Mouse (Mus musculus): ENCODE measurements around the gene Mmrn2. TPM values are rescaled to one million over a fixed set of nuclear protein-coding genes. Genes with fewer than 3 reads are reported as not detected.
"Not testable (repeated sequence)": the region's sequence is repeated elsewhere in the genome, so short reads cannot be mapped to it uniquely, and the experiment has no call there.

Gene Mmrn2
- total RNA-seq, 2 experiments from 2014 or later: 3.1 to 3.3 TPM

DNA sequence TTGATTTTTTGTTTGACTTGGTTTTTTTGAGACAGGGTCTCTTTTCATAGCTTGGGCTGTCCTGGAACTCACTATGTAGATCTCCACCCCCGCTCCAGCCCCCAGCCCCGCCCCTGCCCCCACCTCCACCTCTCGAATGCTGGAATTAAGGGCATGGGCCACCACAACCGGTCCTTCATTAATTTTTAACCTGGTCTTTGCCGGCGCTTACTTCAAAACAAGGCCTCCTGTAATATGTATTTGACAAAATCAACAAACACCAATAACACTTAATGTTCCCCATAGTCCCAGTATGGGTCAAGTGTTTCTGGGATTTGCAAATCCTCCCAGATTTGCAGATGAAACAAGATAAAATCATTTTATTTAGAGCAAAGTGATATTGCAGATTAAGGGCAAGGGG is 15.0 kb upstream of the Mmrn2 start:
- no peak for DNase-seq (ENCODE audit: low spot score in 2 of 2)

DNA sequence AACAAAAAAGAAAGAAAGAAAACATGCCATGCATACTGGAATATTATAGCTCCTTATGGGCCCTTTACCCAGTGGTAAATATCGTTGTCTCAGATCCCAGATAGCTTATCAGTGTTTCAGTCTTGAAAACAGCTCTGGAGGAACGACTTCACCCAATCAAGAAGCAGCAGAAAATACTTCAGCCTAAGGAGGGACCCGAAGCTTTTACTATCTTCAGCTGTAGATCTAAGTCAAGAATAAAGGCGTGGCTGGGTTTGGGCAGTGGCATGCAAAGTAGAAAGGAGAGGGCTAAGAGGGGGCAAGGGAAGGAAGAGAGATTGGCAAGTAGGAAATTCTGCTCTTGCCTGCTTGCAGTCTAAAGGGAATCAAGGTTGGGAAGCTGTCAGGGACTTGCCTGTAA is 13.1 kb upstream of the Mmrn2 start:
- DNase-seq (ENCODE audit: low spot score in 2 of 2): no peak

DNA sequence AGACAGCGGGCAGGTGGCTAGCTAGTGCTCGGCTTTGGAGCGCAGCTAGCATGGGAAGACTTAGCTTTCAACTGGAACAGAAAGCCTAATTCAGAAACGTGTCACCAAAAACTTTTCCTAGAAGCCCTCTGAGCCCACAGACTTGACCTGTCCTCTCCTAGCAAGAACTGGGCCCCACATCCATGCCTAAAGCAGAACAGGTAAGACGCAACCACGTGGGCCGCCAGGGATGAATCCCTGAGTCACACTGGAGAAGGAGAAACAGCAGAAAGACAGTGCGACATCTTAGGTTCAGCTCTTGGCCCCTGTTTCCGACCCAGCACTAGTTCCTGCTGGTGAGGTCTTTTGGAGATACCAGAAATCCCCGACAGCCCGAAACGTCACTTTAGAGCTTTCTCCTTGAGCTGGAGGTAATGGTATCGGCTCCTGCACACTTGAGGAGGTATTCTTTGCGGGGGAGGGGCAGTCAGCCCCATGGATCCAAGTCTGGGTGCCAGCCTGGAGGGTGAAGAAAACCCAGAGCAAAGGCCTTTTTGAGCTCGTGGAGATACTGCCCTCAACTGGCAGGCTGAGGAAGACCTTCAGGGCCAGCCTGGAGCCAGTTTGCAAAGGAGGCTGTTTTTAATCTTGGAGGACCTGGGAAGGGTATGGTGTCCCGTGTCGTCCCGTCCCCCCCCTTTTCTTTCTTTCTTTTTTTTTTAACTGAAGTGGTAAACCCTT is 12.4 kb upstream of the Mmrn2 start:
- peak; percentile 25 to 81 for DNase-seq (ENCODE audit: low spot score in 2 of 2)

DNA sequence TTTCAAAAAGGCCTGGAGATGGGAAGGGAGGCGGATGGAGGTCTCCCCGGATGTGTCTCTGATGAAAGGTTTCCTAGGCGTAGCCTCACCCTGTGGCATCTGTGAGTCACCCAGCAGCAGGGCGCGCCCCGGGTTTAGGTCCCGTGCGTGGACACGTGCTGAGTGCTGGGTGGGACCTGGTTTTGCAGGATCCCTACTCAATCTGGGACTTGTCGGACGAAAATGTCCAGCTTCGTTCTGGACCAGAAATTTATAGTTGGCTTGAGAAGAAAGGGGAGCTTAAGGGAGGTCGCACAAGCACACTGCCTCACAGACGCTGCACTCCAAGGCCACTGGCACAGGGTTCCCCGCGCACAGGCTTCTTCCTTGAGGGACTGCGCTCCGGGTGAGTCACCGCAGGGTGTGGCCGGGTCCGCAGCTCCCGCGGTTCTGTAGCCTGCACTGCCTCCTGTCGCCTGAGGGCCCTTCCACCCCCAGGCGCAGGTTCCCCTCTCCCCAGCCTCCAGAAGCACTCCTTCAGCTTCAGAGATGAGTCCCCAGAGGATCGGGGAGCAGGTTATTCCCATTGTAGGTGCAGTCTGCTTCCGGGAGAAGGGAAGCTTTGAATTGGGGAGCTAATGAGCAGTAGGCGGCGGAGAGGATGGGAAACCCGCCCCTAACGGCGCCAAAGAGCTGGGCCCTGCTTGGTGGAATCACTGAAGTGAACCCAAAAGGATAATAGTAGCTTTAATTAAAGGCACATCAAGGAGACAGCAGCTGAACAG is 11.6 kb upstream of the Mmrn2 start:
- no peak for DNase-seq (ENCODE audit: low spot score in 2 of 2)

DNA sequence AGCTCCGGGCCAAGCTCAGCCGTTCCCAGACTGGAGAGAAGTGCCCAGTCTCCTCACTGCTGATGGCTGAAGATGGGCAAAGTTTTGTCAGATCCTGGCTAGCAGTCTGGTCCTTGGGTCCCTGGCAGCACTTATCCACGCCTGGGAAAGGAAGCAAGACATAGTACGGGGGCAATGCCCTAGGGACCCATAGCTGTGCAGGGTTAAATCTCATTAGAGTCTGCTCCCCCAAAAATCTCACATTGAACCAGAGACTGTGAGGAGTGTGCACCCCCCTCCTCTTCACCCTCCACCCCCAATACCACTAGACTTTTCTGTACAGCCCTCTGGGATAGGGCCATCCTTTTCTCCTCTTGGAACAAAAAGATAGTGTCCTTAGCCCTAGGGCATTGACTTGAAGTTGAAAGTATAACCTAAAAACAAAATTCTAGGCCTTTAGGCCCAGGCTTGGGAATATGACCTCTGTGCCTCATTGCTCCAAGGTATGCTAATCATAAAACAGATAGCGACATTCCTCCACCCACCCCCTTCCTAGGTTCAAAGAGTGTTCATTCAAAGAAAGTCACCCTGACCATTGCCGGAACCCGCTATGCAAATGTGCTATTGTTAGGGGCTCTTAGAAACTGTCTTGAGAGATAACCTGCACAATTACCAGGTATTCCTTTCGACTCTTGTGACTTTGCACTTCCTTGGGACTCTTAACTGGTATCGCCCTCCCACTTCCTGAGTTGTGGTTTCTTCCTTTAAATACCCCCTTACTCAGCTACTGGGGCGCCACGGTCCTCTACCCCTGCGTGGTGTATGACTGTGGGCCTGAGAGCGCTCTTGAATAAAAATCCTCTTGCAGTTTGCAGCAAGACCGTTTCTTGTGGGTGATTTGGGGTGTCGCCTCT is 10.8 kb upstream of the Mmrn2 start:
- DNase-seq (ENCODE audit: low spot score in 2 of 2): not testable (repeated sequence)

DNA sequence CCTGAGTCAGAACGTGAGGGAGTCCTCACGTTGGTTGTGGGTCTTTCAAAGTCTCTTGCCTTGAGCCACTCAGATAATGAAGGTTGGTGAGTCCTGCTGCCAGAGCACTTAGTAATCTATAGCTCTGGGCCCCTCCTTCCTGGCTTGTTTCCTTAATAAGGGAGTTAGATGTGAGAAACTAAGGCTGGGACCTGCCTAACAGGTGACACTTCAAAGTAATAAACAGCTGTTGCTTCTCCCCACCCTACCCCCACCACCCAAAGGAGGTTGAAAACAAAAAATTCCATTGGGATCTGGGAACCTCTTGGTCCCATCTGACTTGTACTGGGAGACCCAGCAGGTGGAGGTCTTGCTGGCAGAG is 10.1 kb upstream of the Mmrn2 start:
- DNase-seq (ENCODE audit: low spot score in 2 of 2): no peak

DNA sequence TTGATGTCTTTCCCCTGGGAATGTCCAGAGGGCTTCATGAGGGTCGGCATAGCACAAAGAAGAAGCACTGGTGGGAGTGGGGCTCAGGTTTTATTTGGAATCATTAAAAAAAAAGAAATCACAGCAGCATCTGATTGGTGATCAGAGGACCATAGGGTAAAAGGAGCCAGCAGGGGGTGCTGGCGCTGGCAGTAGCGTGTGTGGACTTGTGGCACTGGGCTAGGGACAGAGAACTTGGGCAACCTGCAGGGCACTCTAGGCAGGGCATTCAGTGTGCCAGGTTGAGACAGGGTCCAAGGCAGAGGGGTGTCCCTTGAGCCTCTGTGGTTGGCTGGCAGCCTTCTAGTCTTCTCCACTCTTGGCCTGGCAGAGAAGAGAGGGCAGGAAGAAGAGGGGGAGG is 5.1 kb upstream of the Mmrn2 start:
- DNase-seq (ENCODE audit: low spot score in 2 of 2): no peak

DNA sequence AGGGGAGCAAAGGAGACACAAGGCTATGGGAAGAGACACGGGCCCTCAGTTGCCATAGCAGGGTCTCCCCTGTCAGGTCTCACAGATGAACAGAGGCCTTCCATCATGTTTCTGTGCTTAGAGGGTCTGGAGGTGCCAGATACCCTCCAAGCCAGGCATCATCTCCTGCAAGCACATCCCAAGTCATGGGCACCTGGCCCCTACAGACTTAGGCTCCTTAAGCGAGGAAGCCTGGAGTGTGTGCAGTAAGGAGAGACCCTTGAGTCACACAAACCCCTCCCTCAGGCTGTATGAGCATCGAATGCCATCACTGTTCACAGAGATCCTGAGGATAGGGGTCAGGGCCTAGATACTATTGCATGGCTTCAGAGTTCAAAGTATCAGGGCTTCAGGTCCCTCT is 4.3 kb upstream of the Mmrn2 start:
- DNase-seq (ENCODE audit: low spot score in 2 of 2): no peak

DNA sequence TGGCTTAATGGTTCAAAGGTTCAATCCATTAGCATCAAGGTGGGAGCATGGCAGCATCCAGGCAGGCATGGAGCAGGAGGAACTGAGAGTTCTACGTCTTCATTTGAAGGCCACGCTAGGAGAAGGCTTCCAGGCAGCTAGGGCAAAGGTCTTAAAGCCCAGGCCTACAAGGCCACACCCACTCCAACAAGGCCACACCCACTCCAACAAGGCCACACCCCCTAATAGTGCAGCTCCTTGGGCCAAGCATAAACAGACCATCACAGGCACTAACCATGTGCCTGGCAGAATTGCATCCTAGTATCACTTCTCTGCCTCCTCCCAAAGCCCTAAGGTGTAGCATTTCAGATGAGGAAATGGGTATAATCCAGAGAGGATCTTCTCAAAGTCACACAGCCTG is 3.5 kb upstream of the Mmrn2 start:
- no peak for DNase-seq (ENCODE audit: low spot score in 2 of 2)

DNA sequence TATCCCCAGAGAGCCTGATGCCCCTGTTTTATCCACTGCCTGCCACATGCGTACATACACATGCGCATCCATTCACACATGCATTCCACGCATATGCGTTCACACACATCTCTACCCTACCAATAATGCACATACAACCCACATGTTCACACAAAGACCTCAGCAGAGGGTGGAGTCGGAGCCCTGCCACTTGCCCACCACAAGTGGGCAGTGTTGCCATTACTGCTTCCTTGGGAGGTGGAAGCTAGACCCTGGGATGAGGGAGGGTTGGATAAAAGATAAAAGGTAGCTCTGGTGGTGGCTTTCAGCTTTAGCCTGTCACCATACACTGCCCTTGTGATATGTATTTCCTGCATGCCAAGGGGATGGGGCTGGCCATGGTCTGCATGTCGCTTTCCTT is 2.6 kb upstream of the Mmrn2 start:
- DNase-seq (ENCODE audit: low spot score in 2 of 2): peak; percentile 22 to 54

DNA sequence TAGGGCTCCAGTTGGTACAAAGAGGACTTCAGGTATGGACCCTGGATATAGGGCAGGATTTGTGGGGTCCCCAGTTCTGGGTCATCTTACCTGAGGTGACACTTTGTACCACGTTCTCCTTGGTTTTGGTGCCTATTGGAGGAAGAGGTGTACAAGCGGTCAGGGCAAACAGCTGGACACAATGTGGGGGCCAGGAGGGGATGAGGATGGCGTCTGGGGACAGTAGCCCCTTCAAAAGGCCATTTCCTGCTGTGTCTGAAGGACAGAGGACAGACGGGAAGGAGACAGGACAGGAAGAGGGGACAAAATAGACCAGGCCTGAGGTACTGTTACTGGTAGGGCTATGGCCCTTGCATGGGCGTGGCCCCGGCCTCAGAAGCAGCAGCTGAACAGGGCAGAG is 1.7 kb upstream of the Mmrn2 start:
- no peak for DNase-seq (ENCODE audit: low spot score in 2 of 2)

DNA sequence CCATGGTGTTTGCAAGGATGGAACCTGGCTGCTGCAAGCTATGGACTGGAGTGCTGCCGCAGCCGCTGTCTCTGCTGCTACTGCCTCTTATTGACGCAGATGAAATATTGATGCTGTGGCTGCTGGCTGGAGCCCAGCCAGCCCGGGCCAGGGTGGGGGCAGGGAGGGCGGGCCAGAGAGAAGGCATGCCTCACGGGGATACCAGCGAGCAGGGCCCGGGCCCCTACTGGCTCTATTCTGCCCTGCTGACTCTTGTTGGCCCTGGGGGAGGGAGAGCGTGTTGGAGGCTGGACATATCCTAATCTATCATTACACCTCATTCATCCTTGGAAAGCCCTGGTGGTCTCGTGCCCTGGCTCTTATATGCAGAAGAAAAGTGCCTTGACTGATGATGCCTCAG is 688 bp upstream of the Mmrn2 start, which contains the start of gene Sncg:
Gene Sncg (minus strand): TSS at position 213 of the 400 bp plus-strand sequence.
- no peak for DNase-seq (ENCODE audit: low spot score in 2 of 2)

DNA sequence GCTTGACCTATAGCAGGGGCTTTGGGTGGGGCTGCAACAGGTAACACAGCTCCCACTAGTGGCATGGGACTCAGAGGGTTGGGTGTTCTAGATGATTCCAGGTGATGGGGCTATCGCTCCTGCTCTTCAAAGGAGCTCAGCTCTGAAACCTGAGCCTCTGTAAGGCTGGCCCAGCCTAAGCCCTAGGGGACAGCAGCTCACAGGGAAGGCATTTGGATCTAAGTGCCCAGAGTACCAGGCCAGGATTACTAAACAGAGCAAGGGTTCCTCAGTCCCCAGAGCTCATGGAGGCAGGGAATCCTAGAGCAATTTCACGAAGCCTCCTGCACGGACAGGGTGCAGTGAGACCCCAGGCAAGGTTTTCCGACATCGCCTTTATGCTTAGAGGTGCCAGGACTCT is 676 bp downstream of the Mmrn2 start:
- no peak for DNase-seq (ENCODE audit: low spot score in 2 of 2)

DNA sequence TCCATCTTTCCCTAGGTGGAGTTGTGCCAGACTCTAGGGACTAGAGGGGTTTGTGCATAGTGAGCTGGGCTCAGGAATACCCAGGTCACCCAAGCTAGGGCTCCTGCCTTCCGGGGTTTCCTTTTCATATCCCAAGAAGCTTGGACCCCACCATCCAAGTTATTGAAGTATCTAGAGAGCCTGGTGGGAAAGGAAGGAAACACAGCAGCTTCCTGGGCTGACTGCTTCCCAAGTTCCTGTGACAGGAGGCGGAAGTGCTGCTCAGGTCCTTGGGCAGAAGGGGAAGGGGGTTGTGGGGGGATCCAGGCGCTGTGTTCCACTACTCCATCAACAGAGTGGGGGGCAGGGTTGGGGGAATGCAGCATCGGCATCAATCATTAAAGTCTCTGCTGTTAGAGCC is 1.9 kb downstream of the Mmrn2 start:
- no peak for DNase-seq (ENCODE audit: low spot score in 2 of 2)

DNA sequence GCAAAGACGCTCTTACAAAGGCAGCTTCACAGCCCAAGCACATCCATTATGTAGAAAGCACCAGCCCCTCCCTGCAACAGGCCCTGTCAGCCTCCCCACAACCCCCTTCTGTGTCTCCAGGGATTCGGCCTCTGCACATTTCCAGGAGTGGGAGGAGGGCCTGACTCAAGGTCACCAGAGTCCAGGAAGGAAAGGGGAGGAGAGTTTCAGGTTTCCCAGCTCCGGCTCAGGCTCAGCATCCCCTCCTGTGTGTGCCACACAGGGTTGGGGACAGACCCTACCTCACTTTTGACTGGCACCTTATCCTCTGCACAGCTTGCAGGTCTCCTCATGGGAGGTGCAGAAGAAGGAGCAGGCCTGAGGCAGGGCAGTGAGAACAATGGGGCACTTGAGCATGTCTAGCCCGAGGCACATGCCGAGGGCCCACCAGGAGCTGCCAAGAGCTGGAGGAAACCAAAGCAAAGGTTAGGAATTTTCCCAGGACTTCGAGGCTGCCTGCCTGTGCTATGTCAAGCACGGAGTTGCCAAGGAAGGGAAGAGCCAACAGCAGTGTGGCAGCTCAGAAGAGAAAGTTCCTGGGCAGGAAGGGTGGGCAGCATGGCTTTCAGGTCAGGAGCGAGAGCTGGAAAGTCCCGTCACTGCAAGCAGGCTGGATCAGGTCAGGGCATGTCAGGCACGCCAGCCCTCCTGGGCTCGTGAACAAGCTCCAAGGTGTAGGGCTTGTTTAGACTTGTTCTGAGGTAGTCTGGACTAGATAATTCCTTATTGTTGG is 3.5 kb downstream of the Mmrn2 start:
- DNase-seq (ENCODE audit: low spot score in 2 of 2): no peak

DNA sequence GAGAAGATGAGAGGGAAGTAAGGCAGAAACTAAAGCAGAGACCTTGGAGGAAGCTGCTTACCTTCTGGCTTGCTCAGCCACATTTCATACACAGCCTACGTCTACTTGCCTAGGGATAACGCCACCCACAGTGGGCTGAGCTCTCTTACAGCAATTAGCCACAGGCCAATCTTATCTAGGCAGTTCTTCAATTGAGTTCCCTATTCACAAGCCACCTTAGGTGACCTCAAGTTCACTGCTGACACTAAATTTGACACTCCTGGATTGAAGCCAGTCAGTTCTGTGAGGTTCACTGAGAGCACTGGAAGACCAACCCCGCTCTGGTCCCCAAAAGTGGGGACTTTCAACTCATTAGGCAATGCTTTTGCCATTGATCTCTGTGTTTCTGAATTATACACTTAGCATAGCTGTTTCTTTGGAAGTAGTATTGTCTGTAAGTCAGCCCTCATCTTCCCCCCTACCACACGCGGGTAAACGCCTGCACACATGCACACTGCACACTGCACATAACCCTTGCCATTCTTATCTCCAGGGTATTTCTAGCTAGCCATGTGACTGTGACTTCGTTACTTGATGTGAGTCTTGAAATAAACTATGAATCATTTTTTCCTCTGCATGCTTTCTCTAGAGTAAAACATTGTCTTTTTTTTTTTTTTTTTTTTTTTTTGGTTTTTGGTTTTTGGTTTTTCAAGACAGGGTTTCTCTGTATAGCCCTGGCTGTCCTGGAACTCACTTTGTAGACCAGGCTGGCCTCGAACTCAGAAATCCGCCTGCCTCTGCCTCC is 7.8 kb downstream of the Mmrn2 start:
- no peak for DNase-seq (ENCODE audit: low spot score in 2 of 2)

DNA sequence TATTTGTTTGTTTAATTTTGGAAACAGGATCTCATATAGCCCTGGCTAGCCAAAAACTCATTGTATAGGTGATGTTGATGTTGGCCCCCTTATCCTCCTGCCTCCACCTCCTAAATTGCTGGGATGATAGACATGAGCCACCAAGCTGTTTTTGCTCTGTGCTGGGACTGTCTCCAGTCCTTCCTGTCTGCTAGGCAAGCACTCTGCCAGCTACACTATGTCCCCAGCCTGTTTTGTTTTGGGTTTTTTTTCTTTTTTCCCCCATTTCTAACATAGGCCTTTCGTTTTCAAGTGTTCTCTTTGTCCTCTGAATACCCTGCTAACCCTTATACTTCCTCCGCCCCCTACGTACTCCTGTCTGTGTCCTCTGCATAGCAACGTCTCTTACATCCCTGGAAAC is 18.0 kb downstream of the Mmrn2 start:
- DNase-seq (ENCODE audit: low spot score in 2 of 2): peak in 1 of 2 experiments; percentile 18

DNA sequence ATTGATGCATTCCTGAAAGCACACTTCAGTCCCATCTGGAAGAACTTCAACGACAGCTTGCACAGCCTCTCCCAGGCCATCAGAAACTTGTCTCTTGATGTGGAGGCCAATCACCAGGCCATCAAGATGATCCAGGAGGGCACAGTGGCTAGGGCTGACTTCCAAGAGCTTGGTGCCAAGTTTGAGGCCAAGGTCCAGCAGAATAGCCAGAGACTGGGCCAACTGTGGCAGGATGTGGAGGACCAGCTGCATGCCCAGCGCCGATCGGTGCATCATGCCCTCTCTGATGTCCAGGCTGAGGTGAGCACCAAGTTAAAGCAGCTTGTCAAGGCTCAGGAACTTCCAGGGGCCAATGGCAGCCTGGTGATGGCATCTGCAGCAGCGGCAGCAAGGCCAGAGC is 22.6 kb downstream of the Mmrn2 start:
- DNase-seq (ENCODE audit: low spot score in 2 of 2): no peak

DNA sequence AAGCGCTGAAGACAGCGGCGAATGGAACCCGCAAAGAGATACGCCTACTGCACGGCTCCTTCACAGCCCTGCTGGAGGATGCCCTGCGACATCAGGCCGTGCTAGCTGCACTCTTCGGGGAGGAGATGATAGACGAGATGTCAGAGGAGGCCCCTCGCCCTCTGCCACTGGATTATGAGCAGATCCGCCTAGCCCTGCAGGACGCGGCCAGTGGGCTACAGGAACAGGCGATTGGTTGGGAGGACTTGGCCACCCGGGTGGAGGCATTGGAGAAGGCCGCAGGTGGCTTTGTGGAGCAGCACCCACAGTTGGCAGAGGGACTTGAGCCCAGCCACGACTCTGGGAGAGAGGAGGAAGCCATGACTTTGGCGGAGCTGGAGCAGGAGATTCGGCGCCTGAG is 23.6 kb downstream of the Mmrn2 start:
- DNase-seq (ENCODE audit: low spot score in 2 of 2): no peak

DNA sequence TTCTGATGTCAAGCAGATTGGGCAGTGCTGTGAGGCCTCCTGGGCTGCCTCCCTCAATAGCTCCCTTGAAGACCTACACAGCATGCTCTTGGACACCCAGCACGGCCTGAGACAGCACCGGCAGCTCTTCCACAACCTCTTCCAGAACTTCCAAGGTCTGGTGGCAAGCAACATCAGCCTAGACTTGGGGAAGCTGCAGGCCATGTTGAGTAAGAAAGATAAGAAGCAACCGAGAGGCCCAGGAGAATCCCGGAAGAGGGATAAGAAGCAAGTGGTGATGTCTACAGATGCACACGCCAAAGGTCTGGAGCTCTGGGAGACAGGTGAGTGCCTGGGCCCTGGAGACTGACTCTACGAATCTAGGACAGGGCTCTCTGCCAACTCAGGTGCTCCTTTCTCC is 24.0 kb downstream of the Mmrn2 start:
- DNase-seq (ENCODE audit: low spot score in 2 of 2): no peak
